Mouse (Mus musculus): ENCODE measurements at regions not wholly inside any gene's neighbourhood (a gene's known extent, or its start where the extent isn't known, plus 50 kb on each side); places are given as distances from the start of the nearest gene placed in this dataset.

DNA sequence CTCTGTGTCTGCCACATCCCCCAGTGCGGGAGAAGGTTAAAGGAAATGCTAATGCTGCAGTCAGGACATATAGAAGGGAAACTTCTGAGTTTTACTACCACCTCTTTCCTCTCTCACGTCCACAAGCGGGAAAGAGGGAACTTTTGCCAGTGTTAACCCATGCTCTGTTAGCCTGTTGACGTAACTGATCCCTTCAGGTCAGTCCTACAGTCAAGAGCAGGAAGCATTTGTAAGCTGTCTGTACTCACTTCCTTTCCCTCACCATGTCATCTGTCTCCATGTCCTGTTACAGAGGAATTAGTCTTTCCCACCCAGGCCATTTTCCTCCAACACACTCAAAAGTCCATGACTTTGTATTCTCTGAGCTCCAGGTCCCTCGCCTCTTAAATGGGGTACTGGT is 62.5 kb upstream of the 1700025G04Rik start:
- Histone ChIP-seq H3K9me3 (no peaks in the 10 kb centered on the region), H3K4me1 (no peaks in the 10 kb centered on the region), H3K4me2 (replicated peaks) (no peak overlapping the region), H3K36me3 (no peaks in the 10 kb centered on the region), H3K27me3 (replicated peaks) (no peaks in the 10 kb centered on the region), H3K4me3 (no peak overlapping the region), H3K9ac (no peak overlapping the region), H3K27ac (no peak overlapping the region)
- no peak for ATAC-seq (ENCODE audit: low FRiP score, low read depth)
- WGBS = 83% methylated on average over 5 of the region's 5 CpGs

DNA sequence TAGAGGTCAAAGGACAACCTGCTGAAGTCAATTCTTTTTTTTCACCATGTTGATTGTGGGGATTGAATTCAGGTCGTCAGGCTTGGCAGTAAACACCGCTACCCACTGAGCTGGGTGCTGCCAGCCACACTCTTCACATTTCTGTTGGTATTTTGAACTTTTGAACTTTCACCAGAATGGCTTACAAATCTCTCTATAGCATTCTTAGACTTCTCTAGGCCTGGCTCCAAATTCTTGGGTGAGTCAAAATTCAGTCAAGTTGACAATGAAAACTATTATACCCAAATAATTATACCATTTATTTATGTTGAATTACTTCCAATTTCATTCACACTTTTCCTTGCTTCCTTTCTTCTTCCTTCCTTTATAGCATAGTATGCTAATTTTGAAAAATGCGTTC is 58.8 kb upstream of the 1700025G04Rik start:
- no peaks in the 10 kb centered on the region for H3K36me3 ChIP-seq
- H3K4me2 ChIP-seq (replicated peaks) = no peak overlapping the region
- H3K9ac ChIP-seq = no peak overlapping the region
- H3K9me3 ChIP-seq = no peaks in the 10 kb centered on the region
- no peaks in the 10 kb centered on the region for H3K4me1 ChIP-seq
- WGBS = 69% methylated on average over 3 of the region's 3 CpGs
- ATAC-seq (ENCODE audit: low FRiP score, low read depth) = no peak
- no peak overlapping the region for H3K27ac ChIP-seq
- H3K4me3 ChIP-seq = no peak overlapping the region
- H3K27me3 ChIP-seq (replicated peaks) = no peaks in the 10 kb centered on the region

DNA sequence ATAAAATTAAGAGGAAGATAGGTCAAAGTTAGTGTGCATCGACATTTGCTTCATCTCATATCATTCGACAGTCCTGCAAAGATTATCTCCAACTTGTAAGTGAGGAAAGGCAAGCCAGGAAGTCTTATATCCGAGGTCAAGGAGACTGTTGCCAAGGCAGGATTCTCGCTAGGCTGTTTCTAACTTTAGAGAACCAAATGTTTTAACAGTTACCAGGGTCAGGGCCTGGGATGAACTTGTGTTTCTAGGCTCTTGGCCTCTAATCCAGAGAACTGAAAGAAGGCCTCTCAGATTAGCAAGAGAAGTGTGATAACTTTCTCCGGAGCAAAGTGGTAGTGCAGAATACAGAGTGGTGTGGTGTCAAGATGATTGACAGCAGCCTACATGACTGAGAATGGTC is 50.2 kb upstream of the 1700025G04Rik start:
- 87% methylated on average over 5 of the region's 5 CpGs for WGBS
- Histone ChIP-seq H3K9ac (no peak overlapping the region), H3K27me3 (replicated peaks) (no peaks in the 10 kb centered on the region), H3K9me3 (0 out of 2 replicates have a peak, but pooled peaks cover 5% of the 10 kb centered on the region), H3K4me3 (no peak overlapping the region), H3K4me2 (replicated peaks) (no peak overlapping the region), H3K4me1 (no peaks in the 10 kb centered on the region), H3K36me3 (no peaks in the 10 kb centered on the region), H3K27ac (no peak overlapping the region)
- ATAC-seq (ENCODE audit: low FRiP score, low read depth) = no peak

Data from neural tube, embryonic 12.5 days (tissue).